Mouse (Mus musculus) urinary bladder, postnatal 25 days (tissue): ENCODE measurements at regions not wholly inside any gene's neighbourhood (a gene's known extent, or its start where the extent isn't known, plus 50 kb on each side); places are given as distances from the start of the nearest gene placed in this dataset.

Source experiments
- DNase-seq: peaks from one replicate; pipeline ENCODE4 v3.0.0; 2022; ENCODE audit warnings: low spot score

DNA sequence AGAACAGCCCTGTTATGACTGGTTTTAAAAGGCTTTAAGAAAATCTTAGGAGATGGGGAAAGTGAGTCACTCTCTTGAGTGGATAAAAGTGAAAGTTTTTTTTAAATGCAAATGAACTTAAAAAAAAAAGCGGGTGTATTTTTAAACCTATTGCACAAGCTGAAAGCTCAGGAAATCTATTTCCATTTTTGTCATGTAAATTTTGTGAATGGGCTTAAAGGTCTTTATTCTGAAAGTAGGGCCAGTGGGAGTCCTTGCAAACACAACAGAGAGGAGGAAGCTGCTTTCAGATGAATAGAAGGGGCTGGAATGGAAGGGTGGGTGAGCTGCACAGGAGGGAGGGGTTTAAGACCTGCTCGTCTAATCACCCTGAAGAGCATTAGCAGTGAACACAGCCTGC lies 62.9 kb downstream of the Fam84a start:
- DNase-seq, result no peak

DNA sequence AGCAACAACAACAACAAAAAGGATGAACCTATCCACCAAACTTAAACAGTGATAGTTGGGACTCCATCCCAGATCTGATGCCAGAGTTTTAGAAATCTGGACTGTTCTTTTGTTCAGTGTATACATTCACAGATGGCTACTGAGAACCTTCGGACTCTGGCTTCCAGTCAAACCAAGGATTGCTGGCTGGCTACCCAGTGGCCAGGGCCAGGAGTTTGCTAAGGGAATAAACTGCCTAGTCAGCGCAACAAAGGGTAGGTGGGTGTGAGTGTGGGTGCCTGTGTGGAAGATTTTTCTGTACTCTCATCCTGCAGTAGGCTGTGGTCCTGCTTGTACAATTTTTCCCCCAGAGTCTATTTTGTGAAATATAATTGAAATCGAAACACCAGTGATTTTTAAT lies 69.1 kb downstream of the Fam84a start:
- DNase-seq, result no peak

DNA sequence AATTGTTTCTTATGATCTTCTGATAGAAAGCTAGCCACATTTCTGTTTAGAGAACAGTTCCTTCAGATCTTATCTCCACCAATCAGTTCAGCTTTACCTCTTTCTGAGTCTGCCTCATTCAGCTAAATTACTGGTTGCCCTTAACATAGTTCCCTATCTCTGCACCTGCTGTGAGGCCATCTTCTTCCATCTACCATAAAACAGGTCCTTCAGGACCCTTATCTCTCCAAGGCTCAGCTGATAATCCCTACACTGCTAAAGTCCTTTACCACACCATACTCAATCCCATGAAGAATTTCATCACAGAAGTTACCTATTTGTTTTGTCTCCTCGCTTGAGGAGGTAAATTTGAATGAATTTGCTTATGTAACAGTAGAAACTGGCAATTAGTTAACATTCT lies 72.0 kb downstream of the Fam84a start:
- DNase-seq, result no peak

DNA sequence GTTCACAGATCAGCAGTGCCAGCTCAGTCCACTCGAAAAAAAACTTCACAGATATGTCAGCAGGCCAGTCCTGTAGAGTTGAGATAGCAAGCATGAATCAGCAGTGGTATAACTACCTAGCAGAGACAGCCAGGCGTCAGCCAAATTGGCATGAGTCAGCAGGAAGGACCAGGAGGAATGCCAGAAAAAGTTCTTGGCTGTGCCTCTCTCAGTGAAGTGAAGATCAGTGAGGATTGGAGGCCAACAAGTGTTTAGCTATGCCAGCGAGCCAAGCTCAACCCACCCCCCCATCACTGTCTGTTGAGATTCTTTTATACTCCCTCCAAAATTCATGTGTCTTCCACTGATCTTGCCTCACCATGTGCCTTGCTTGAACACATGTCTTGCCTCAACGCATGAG lies 82.8 kb downstream of the Fam84a start:
- DNase-seq, result no peak

DNA sequence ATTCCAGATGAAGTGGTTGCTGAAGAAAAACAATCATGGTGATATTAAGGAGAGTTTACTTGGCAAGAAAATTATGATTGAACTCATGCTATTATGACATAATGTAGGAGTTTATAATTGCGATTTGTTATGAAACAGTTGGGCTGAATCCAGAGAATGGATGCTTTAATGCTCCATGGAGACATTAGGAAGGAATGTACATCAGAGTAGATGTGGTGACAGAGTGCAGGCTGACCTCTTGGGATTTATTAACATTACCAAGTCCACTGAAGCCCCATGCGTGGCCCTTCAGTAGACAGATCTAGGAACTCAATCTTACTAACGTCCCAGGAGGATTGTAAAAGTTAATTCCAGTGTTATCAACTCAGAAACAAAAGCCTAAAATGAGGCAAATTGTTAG lies 86.5 kb downstream of the Fam84a start:
- DNase-seq, result no peak

DNA sequence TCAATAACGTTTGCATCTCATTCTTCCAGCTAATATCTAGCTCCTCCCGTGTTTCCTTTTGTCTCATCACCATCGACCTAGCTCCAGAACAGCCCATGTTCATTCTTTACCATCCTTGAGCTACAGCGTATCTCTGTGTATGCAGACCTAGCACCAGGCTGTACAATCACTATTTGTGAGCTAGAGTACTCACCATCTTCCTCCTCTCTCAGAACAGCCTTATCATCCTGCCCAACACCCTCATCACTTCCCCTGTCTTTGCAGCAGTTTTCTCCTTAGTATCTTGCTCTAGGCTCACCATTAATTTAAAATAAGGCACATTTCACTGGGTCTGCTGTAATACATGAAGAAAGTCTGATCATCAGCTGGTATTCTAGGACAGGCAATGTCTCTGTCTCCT lies 88.6 kb downstream of the Fam84a start:
- DNase-seq, result no peak

DNA sequence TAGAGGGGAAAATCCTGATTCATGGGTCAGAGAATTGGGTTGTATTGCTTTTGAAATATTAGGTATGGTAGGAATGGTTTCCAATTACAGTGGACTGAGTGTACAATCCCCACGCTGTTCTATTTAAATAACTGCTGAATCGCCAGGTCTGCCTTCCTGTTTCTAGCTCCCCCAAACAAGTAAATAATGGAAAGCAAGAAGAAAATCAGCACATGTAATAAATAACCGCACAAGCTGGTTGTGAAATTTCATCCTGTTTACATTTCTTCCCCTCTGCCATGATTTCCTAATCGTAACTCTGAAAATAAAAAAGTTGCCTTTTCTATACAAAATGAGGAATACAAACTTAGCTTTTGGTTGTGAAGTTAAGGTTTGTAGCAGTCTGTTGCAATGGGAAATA lies 95.7 kb downstream of the Fam84a start:
- DNase-seq, result no peak

DNA sequence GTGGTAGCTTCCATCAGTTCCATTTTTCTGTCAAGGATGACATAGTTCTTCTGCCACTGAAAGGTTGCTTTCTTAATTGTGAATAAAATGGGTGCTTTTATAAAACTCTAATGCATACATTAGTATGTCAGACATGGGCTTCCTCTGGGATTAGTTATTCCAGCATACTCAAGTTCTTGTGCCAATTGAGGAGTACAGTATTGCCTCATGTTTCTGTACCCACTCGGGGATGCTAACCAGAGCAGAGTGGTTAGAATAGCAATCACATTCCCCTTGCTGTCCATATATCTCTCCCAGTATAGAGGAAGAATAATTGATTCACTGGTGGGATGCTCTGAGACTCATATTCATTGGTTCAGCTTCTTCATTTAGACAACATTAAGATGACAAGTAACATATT lies 119.5 kb downstream of the Fam84a start:
- DNase-seq, result no peak

DNA sequence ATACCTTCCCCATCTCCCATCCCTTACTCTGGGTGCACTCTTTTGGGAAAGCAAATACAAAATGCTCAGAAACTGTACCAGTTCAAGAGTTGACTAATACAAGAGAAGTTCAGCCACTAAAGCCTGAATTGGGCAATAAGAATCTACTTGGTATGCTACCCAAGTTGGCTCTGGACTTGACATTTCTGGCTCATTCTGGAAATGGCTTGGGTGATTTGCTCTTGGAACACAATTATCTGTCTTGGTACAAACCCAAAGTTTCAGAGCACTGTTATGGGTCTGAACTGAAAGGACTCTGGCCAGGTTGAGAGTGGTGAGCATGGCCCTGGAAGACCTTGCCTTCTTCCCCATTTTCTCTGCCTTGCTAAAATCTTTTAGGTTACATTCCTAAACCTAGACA lies 136.6 kb downstream of the Fam84a start:
- DNase-seq, result no peak

DNA sequence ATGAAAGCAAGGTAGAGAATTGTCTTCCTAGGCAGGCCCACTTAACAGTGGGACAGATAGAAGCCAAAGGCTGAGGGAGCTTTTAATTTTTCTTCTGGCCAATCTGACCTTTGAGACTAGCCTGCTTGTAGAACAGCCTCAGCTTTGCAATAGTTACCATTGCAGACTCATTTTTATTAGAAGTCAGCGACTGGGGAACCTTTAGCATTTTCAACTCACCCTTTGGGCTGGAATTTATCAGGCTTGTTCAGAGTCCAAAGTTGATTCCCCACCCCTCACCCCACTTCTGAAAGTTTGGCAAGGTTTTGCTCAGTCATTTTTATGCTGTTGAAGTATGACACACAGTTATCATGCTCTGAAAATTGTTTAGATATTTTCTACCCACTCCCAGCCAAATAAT lies 145.9 kb downstream of the Fam84a start:
- no peak for DNase-seq

DNA sequence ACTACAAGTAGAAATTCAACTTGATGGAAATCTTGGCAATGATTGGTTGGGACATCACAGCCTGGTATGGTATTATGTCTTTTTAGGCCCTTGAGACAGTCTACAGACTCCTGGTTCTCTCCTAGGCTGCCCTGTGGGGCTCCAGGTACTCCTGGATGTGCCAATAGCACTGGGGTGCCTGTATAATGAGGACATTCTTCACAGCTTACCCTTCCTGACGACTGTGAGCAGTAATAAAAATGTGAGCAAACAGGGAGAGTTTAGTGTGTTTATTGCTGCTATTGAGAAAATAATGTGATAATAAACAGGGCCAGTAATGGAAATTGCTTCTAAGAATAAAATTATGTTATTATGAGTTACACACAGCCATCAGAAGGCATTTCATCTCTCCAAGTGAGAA lies 150.2 kb downstream of the Fam84a start:
- DNase-seq, result no peak

DNA sequence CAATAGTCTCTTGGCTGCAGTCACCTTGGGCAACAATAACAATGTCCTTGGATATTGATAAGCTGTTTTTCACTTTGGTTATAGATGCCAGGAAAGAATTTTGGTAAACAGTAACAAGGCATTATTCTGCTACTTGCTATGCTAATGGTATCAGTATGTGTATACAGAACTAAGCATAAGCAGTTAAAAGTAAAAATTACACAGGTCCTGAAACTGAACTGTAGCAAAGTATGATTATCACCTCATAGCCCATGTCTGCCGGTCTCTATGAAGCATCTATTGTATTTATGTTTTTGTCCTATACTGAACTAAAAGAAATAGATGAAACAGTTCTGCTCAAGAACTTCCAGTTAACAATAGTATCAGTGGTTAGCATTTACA lies 167.5 kb downstream of the Fam84a start:
- no peak for DNase-seq

DNA sequence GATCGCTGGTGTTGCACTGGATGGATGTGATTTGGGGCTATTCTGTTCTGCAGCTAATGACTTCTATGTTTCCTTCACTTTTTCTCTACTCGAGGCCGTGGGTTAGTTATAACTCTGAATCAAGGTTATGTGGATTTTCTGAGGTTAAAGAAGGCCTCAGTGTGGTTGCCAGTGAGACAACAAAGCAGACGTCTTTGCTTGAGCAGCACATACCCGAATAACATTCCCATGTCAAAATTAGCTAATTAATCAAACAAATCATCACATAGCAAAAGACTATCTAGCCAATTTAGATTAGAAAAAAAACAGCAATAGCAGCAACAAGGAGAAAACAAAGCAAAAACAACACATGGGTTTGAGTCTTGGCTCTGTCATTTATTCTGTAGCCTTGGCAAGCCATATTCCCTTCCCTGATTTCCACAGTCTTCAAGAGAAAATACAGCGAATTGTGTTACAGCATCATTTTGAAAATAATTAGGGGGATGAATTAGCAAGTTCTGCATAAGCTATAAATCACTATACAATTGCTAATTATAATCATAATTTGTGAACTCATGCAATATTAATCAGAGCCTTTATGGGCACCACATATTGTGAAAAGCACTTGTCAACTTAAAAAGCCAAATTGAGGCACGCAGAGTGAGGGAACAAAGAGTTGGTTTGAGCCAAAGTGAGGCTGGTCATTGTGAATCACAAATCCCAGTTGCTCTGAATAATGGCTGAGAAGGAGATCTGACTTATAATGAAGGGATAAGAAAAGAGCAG lies 168.0 kb downstream of the Fam84a start:
- DNase-seq, result no peak

DNA sequence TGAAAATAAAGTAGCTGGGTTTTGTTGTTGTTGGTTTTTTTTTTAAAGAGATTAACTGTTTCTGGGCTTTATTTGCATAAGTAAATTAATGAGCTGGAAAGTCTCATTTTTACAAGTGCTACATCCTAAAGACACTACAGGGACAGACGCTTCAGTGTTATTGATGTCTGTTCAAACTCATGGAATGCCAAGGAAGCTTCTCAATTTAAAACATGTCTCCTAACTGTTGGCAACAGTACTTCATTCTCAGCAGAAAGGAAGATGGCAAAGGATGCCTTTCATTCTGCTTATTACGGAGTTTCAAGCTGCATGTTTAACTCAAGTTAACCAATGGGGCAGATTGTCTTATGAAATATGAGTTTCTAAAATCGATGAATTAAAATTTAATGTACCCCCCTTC lies 187.3 kb downstream of the Fam84a start:
- DNase-seq, result no peak

DNA sequence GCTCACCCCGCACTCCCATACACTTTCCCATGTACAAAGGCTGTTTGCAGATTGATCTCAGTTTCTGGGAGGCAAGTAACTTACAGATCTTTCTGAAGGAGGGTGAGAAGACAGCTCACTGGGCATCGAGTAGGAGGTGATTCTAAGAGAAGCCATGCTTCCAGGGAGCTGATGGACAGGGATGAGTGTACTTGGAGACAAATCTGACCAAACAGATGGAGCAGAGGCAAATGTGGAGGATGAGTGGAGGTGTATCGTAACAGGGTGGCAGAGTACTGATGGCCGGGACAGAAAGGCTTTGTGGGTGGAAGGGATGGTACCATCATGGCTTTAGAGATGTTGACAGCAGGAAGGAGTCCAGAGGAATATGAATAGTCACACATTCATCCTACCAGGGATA lies 212.4 kb downstream of the Fam84a start:
- DNase-seq, result no peak

DNA sequence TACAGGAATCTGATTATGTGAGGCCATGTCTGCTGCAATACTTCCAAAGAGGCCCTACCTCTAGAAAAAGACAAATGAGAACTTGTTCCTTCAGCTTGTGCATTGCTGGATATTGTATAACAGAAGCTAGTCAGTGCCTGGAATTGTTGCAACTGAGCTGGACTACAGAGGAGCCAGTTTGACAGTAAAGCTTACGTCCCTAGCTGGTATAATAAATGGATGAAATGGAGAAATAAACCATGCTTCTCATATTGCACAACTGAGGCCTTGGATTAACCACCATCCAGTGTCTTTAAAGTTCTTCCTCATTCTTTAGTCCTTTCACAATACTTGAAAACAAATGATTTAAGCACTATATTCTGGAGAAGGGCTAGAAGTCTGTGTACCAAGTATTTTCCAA lies 230.8 kb downstream of the Fam84a start:
- DNase-seq, result no peak

DNA sequence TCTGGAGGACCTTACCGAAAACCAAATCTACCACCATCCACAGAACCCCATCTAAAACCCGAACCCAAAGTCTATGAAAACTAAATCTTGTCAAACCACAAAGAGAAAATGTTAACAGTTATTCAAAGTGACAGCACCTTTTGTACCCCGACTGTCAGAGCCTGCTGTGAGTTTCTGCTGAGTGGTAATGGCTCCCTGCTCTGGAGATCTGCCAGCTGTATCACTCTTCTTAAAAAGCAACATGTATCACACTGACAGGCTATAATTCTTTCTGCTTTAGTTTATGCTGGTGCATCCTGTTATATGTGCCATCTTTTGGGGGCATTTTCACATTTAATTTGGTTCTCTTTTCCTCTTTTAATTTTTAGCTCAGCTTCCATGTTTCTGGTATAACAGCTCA lies 268.5 kb downstream of the Fam84a start:
- DNase-seq, result no peak

DNA sequence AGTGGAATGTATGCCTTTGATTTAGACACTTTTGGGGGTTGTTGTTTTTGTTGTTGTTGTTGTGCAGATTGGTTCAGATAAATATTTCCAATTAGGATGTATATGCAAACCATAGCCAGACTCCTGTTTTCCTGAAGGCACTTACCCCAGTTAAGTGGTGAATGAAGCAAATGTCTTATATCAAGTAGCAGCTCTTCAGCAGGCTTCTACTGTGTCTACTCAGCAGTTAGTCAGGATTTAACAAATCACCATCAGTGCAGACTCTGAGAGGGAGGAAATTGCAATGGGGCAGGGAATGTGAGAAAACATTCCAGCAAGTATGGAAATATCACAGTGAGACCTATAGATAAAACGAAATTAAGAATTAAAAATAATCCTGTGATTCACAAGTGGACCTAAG lies 282.7 kb downstream of the Fam84a start:
- no peak for DNase-seq

DNA sequence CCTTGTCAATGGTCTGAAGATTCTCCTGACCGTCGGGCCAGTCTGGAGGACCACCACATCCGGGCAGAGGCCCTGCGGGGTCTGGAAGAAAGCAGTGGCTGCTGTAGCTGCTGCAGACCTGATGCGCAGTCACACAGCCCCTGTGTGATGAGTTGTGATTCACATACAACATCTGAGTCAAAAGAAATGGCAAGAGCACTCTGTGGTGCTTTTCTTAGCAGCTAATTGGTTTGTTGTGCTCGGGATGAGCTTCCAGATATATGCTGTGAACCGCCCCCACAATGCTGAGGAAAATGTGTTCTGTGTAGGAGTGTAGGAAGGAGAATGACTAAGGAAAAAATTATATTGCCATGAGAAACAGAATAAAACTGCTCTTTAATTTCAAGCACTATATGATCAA lies 290.6 kb downstream of the Fam84a start:
- DNase-seq, result no peak

DNA sequence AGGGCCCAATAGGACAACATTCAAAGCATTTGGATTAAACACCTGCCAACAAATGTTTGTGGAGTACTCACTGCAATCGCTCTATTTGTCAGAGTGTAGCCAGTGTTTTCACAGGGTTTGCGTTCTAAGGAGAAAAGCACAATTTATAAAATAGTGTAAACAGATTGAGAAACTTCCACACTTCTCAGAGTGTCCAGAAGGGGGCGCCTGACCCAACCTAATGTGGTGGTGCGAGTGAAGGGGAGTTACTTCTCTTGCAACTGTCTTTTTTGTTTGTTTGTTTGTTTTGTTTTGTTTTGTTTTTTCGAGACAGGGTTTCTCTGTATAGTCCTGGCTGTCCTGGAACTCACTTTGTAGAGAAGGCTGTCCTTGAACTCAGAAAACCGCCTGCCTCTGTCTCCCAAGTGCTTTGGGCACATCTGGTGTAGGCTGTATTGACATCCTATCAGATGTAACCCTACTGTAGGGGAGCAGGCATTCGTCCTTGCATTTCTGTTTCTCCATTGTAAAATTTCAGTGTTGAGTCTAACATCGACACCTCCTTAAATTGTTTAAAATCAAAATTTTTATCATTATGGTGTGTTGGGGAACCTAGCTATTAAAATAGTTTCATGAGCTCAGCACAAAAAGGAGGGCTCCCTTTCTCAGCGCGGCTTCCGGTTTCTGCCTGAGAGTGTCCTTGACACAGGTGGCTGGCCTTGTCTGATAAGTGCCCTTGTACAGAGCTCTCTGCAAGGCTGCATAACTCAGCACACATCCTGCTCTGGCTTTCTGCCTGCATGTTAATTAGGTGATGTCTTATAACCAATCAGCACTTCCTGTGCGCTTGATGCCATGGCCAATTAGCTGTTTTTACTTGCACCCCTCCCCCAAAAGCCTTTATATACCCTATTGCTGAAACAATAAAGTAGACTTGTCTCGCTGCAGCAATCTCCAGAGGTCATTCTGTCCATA lies 307.0 kb downstream of the Fam84a start:
- DNase-seq, result peak; percentile 37

DNA sequence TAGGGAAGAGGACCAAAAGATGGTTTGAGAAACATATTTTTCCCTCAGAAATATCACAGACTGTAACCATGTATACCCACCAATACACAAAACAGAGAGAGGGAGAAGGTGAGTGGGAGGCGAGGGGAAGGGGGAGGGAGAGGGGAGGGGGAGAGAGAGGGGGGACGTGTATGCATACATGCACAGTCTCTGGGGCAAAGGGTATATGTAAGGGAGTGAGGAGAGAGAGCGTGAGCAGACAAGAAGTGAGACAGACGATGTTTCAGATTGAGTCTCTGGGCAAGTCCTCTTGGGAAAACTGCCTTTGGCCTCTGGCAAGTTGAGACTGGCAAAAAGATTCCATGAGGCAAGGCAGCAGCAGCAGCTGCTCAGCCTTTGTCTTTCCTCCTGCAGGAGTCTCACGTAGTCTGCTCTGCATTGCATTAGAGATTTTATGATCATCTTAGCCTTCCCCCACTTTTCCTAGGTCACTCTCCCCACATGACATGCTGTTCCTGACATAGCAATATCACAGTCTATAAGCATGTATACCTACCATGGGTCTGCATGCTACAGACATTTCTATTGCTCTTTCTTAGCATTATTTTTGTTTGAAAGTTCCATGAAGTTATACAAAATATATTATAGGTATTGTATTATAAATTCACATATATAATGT lies 308.3 kb downstream of the Fam84a start:
- no peak for DNase-seq

DNA sequence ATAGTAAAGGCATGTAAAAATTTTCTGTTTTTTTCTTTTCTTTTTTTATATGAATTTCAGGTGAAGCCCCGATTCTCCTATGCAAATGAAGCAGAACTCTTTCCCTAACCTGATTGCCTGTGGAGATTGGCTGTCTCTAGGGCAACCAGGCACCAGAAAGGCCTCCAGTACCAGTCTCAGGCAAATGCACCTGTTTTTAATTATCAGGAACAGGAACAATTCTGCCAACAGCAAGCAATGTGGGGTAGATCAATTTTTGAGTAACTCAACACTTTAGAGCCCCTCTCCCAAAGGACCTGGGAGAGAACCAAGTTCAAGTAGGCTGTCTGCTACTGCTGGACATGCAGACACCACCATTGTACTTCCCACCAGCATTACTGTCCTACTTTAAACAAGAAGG lies 310.6 kb downstream of the Fam84a start:
- DNase-seq, result no peak

DNA sequence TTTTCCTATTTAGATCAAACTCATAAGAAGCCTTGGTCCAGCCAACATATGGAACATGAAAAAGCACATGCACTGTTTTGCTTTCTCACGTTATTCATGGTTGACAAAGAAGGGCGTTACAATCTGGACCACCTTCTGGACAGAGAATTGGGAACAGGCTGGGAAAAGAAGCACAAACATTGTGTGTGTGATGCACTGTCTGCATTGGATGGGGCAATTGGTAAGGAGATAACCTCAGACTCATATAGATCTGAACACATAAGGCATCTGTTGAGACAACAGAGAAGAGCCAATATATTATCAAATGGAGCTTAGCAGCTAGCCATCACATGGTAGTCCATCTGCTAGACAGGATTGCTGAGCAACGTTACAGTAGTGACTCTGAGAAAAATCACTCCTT lies 317.1 kb downstream of the Fam84a start:
- DNase-seq, result no peak
